In the genomic region with DNA sequence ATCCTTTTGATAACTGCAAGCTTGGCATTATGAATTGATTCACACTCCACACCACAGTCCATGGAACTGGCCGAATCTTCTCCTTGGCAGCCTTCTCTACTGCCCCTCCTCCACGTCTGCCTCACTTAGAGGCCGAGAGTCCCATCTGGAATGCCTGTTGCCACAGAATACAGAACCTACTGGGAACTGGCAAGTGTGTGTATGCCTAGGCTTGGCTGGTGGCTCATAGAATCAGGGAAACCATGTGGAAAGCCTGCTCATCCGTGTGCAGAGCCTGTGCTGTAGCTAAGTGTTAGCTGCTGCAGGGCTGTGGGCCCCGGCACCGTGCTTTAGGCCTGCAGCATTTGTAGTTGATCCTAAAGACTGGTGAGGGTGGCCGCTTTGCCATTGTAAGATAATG, we compare ENCODE assay signal across 9 mouse cellular contexts. TPM values are rescaled to one million over a fixed set of nuclear protein-coding genes. Genes with fewer than 3 reads are reported as not detected.
A peak's percentile ranks its signal among the peaks of the same experiment; 100 is the strongest.
DNase-seq lines count a peak whose midpoint lies in the region; ATAC-seq lines count a peak whose summit lies in the region.
"Had no signal": no experiment of that assay in that cellular context is flagged by ENCODE, and none has a peak within 500 bp of the region (broad histone marks: within the 10 kb centered on the region; RNA-seq: fewer than 3 reads in every experiment).

No protein-coding gene starts in this region.

- H3K9ac ChIP-seq in embryonic facial prominence, embryonic 14.5 days (ENCODE audit: low read depth, low read length): no peak overlapping the region
- H3K9ac ChIP-seq: liver, embryonic 13.5 days had no signal

- H3K4me3 ChIP-seq in embryonic facial prominence, embryonic 14.5 days (ENCODE audit: low read depth, low read length): no peak overlapping the region
- H3K4me3 ChIP-seq: liver, embryonic 13.5 days had no signal

- no peak overlapping the region for H3K27ac ChIP-seq in embryonic facial prominence, embryonic 14.5 days (replicated peaks; ENCODE audit: low read depth, low read length)
- H3K27ac ChIP-seq: liver, embryonic 13.5 days had no signal

- peak; percentile 60; the same call in 1 of the 2 replicates for ATAC-seq in embryonic facial prominence, embryonic 14.5 days (ENCODE audit: low read depth)

- no peak overlapping the region for H3K4me2 ChIP-seq in embryonic facial prominence, embryonic 14.5 days (ENCODE audit: low read depth, low read length)
- H3K4me2 ChIP-seq: liver, embryonic 13.5 days had no signal

- peak; percentile 50 to 58 for DNase-seq in right cerebral cortex, postnatal 10 days (ENCODE audit: low spot score in 2 of 2)
- DNase-seq in right cerebral cortex, postnatal 36 days (ENCODE audit: low spot score in 2 of 2): no peak
- peak; percentile 62 for DNase-seq in embryonic facial prominence, embryonic 14.5 days (ENCODE audit: low spot score)
- DNase-seq in layer of hippocampus, adult 9-11 months: peak; percentile 71
- peak; percentile 89 for DNase-seq in retina, postnatal 1 day
- no peak for DNase-seq in thymus, postnatal 4 days
- no peak for DNase-seq in heart, adult 18-20 months
- no peak for DNase-seq in thymus, postnatal 0 days (ENCODE audit: low spot score)
- DNase-seq: liver, embryonic 13.5 days had no signal

- no peaks in the 10 kb centered on the region for H3K9me3 ChIP-seq in embryonic facial prominence, embryonic 14.5 days (ENCODE audit: control insufficient read depth, low read length)
- H3K9me3 ChIP-seq: liver, embryonic 13.5 days had no signal

- peaks cover 8% of the 10 kb centered on the region for H3K36me3 ChIP-seq in embryonic facial prominence, embryonic 14.5 days (ENCODE audit: control insufficient read depth, insufficient read depth, low read length)

- peaks cover 22% of the 10 kb centered on the region; the same call in 1 of the 2 replicates for H3K4me1 ChIP-seq in embryonic facial prominence, embryonic 14.5 days (ENCODE audit: control insufficient read depth, insufficient read depth, low read length)
- H3K4me1 ChIP-seq: liver, embryonic 13.5 days had no signal

- WGBS in embryonic facial prominence, embryonic 14.5 days: 69% methylated on average over 7 of the region's 7 CpGs

- no peaks in the 10 kb centered on the region for H3K27me3 ChIP-seq in embryonic facial prominence, embryonic 14.5 days (replicated peaks; ENCODE audit: control insufficient read depth, insufficient read depth, low read length)
- H3K27me3 ChIP-seq: liver, embryonic 13.5 days had no signal

RNA-seq across cellular contexts. Expression of a gene that starts 52.6 kb away (rescaled TPM):
- polyA plus RNA-seq in embryonic facial prominence, embryonic 14.5 days (2014; fragmentation: Nextera tagmentation; extraction: Ambion mirVana): 48.1 and 54.7 TPM in 2 replicates
- total RNA-seq in heart, adult 18-20 months (2021): 10 to 100 TPM; 49.5 to 50.0 TPM
- 38.0 and 38.5 TPM in 2 replicates for polyA plus RNA-seq in thymus, postnatal 0 days (2015; fragmentation: Nextera tagmentation; extraction: Ambion mirVana)

RNA-seq across cellular contexts. Expression of a gene that starts 52.7 kb away (rescaled TPM):
- 44.1 and 45.0 TPM in 2 replicates for polyA plus RNA-seq in embryonic facial prominence, embryonic 14.5 days (2014; fragmentation: Nextera tagmentation; extraction: Ambion mirVana)
- 10 to 100 TPM; 55.4 to 60.7 TPM for total RNA-seq in heart, adult 18-20 months (2021)
- 56.6 and 62.3 TPM in 2 replicates for polyA plus RNA-seq in thymus, postnatal 0 days (2015; fragmentation: Nextera tagmentation; extraction: Ambion mirVana)

Comparison
In these comparisons a context has a peak if more than half of its experiments do, and no peak if none do; other contexts are left out.
1. DNase-seq: peak in right cerebral cortex, postnatal 10 days (2 of 2), embryonic facial prominence, embryonic 14.5 days (single experiment), layer of hippocampus, adult 9-11 months (single experiment) and retina, postnatal 1 day (single experiment); none in right cerebral cortex, postnatal 36 days (0 of 2), thymus, postnatal 4 days (single experiment), heart, adult 18-20 months (0 of 2) and thymus, postnatal 0 days (single experiment).